Mouse (Mus musculus) heart, adult 11 months (tissue): Measurements from ENCODE around the gene Ddx49.

ENCODE experiments used
- DNase-seq: peaks from one replicate; pipeline ENCODE4 v3.0.0; 2022

The Ddx49 gene

GRCm38 (mm10) chr8:70316511-70317504, 14.5 kb upstream of the Ddx49 start:
- no peak for DNase-seq

GRCm38 (mm10) chr8:70315624-70316510, 13.6 kb upstream of the Ddx49 start, which contains the start of gene Cers1:
Cers1 (plus strand) TSS chr8:70315775.
- peak; percentile 95 for DNase-seq

- DNase-seq: no peak
Measured at GRCm38 (mm10) chr8:70313399-70313798, 11.1 kb upstream of the Ddx49 start.

- DNase-seq: no peak
Measured at GRCm38 (mm10) chr8:70309311-70309710, 7.0 kb upstream of the Ddx49 start.

GRCm38 (mm10) chr8:70302901-70303300, 612 bp upstream of the Ddx49 start:
- DNase-seq: no peak

GRCm38 (mm10) chr8:70300881-70301280, 1.4 kb downstream of the Ddx49 start:
- DNase-seq: no peak

GRCm38 (mm10) chr8:70293988-70294405, 8.3 kb downstream of the Ddx49 start:
- no peak for DNase-seq

- DNase-seq: no peak
Measured at GRCm38 (mm10) chr8:70286737-70287136, 15.6 kb downstream of the Ddx49 start.

- DNase-seq: peak; percentile 93
Measured at GRCm38 (mm10) chr8:70285304-70285703, 17.0 kb downstream of the Ddx49 start.

- DNase-seq: peak; percentile 90
Measured at GRCm38 (mm10) chr8:70284421-70284820, 17.9 kb downstream of the Ddx49 start.

GRCm38 (mm10) chr8:70283136-70284077, 18.9 kb downstream of the Ddx49 start:
- DNase-seq: no peak

GRCm38 (mm10) chr8:70282603-70283135, 19.6 kb downstream of the Ddx49 start, which contains the start of gene Homer3:
Homer3 (plus strand) TSS chr8:70282827.
- peak; percentile 100 for DNase-seq

GRCm38 (mm10) chr8:70281001-70281400, 21.3 kb downstream of the Ddx49 start:
- peak; percentile 93 for DNase-seq

GRCm38 (mm10) chr8:70279266-70279665, 23.0 kb downstream of the Ddx49 start:
- DNase-seq: peak; percentile 92

GRCm38 (mm10) chr8:70278175-70278574, 24.1 kb downstream of the Ddx49 start:
- peak; percentile 91 for DNase-seq

GRCm38 (mm10) chr8:70276476-70276875, 25.8 kb downstream of the Ddx49 start:
- peak; percentile 98 for DNase-seq

- DNase-seq: no peak
Measured at GRCm38 (mm10) chr8:70274350-70274749, 27.9 kb downstream of the Ddx49 start.

GRCm38 (mm10) chr8:70272949-70273348, 29.3 kb downstream of the Ddx49 start:
- peak; percentile 97 for DNase-seq

GRCm38 (mm10) chr8:70268799-70269565, 33.3 kb downstream of the Ddx49 start:
- no peak for DNase-seq

- DNase-seq: no peak
Measured at GRCm38 (mm10) chr8:70268311-70268710, 34.0 kb downstream of the Ddx49 start.

- DNase-seq: no peak
Measured at GRCm38 (mm10) chr8:70267674-70268073, 34.6 kb downstream of the Ddx49 start.
